Mouse (Mus musculus): ENCODE results near the gene Ice1.

The Ice1 gene

GRCm38 (mm10) chr13:70670080-70670479, 32.6 kb upstream of the Ice1 start:
- H3K9me3 ChIP-seq (ENCODE audit: low read length), result peaks cover 18% of the 10 kb centered on the region
- H3K4me3 ChIP-seq (replicated peaks; ENCODE audit: low read length), result no peak overlapping the region
- H3K27me3 ChIP-seq (ENCODE audit: insufficient read depth, low read length), result no peaks in the 10 kb centered on the region
- H3K36me3 ChIP-seq (ENCODE audit: insufficient read depth, low read length), result no peaks in the 10 kb centered on the region
- no peaks in the 10 kb centered on the region for H3K4me1 ChIP-seq (replicated peaks; ENCODE audit: low read depth, low read length)
- TF ChIP-seq POU5F1 (IDR thresholded peaks at IDR 0.05; ENCODE audit: borderline replicate concordance, low read length), result no peak
- TF ChIP-seq CTCF (conservative IDR thresholded peaks at IDR 0.05; ENCODE audit: low read length), result no peak

- 0 out of 2 replicates have a peak, but pooled peaks cover 7% of the 10 kb centered on the region for H3K9me3 ChIP-seq (ENCODE audit: low read length)
- H3K27me3 ChIP-seq (ENCODE audit: insufficient read depth, low read length), result no peaks in the 10 kb centered on the region
- TF ChIP-seq NANOG (IDR thresholded peaks at IDR 0.05; ENCODE audit: borderline replicate concordance, low read length), result no peak
- no peaks in the 10 kb centered on the region for H3K36me3 ChIP-seq (ENCODE audit: insufficient read depth, low read length)
- H3K4me3 ChIP-seq (replicated peaks; ENCODE audit: low read length), result no peak overlapping the region
- H3K4me1 ChIP-seq (replicated peaks; ENCODE audit: low read depth, low read length), result no peaks in the 10 kb centered on the region
Observed at GRCm38 (mm10) chr13:70659715-70660114, 22.3 kb upstream of the Ice1 start.

DNA sequence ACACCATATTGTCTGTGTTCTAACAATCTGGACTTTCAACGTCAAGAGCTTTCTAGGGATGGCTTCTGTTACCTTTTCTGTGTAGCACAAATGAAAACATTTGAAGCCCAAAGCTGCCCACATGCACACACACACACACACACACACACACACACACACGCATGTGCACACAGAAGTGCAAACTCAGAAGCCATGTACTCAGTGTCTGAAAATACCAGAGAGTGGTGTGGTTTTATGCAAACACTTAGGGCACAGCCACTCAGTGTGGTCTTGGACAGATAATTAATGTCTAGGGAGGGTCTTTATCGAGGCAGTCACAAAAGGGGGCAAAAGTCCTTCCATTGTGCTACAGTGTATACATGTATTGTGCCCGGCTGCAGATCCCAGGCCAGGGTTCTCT, 19.3 kb upstream of the Ice1 start:
- TF ChIP-seq CTCF (conservative IDR thresholded peaks at IDR 0.05; ENCODE audit: low read length) (no peak), POU5F1 (IDR thresholded peaks at IDR 0.05; ENCODE audit: borderline replicate concordance, low read length) (no peak), NANOG (IDR thresholded peaks at IDR 0.05; ENCODE audit: borderline replicate concordance, low read length) (no peak)
- H3K36me3 ChIP-seq (ENCODE audit: insufficient read depth, low read length), result no peaks in the 10 kb centered on the region

GRCm38 (mm10) chr13:70656329-70656728, 18.9 kb upstream of the Ice1 start:
- no peak for TF ChIP-seq NANOG (IDR thresholded peaks at IDR 0.05; ENCODE audit: borderline replicate concordance, low read length)
- Histone ChIP-seq H3K4me1 (replicated peaks; ENCODE audit: low read depth, low read length) (no peaks in the 10 kb centered on the region), H3K9me3 (ENCODE audit: low read length) (no peaks in the 10 kb centered on the region), H3K36me3 (ENCODE audit: insufficient read depth, low read length) (no peaks in the 10 kb centered on the region), H3K27me3 (ENCODE audit: insufficient read depth, low read length) (no peaks in the 10 kb centered on the region), H3K4me3 (replicated peaks; ENCODE audit: low read length) (no peak overlapping the region)

More for the DNA sequence above, 19.3 kb upstream of the Ice1 start:
- H3K4me3 ChIP-seq (replicated peaks; ENCODE audit: low read length), result no peak overlapping the region
- no peaks in the 10 kb centered on the region for H3K4me1 ChIP-seq (replicated peaks; ENCODE audit: low read depth, low read length)
- no peaks in the 10 kb centered on the region for H3K27me3 ChIP-seq (ENCODE audit: insufficient read depth, low read length)
- no peaks in the 10 kb centered on the region for H3K9me3 ChIP-seq (ENCODE audit: low read length)

DNA sequence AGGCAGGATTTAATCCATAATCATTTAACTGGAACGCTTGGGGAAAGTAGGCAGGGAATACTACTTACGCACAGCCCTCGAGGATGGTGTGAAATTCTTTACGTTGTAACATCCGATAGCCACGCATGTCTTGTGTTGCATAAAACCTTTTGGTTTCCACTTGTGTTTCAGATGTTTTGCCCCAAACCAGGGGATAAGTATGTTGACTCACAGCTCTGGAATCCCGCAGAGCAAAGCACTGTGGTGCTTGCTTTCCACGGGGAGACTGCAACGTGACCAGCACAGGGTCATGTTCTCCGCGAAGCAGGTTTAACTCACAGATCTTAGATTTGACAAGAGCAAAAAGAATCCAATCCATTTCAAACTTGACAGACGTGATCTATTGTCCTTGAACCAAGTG, 18.1 kb upstream of the Ice1 start:
- Histone ChIP-seq H3K27me3 (ENCODE audit: insufficient read depth, low read length) (no peaks in the 10 kb centered on the region), H3K9me3 (ENCODE audit: low read length) (no peaks in the 10 kb centered on the region), H3K36me3 (ENCODE audit: insufficient read depth, low read length) (no peaks in the 10 kb centered on the region), H3K4me3 (replicated peaks; ENCODE audit: low read length) (no peak overlapping the region), H3K4me1 (replicated peaks; ENCODE audit: low read depth, low read length) (peaks cover 2% of the 10 kb centered on the region; the same call in 1 of the 2 replicates)
- TF ChIP-seq NANOG (IDR thresholded peaks at IDR 0.05; ENCODE audit: borderline replicate concordance, low read length) (no peak), POU5F1 (IDR thresholded peaks at IDR 0.05; ENCODE audit: borderline replicate concordance, low read length) (no peak), CTCF (conservative IDR thresholded peaks at IDR 0.05; ENCODE audit: low read length) (no peak)

DNA sequence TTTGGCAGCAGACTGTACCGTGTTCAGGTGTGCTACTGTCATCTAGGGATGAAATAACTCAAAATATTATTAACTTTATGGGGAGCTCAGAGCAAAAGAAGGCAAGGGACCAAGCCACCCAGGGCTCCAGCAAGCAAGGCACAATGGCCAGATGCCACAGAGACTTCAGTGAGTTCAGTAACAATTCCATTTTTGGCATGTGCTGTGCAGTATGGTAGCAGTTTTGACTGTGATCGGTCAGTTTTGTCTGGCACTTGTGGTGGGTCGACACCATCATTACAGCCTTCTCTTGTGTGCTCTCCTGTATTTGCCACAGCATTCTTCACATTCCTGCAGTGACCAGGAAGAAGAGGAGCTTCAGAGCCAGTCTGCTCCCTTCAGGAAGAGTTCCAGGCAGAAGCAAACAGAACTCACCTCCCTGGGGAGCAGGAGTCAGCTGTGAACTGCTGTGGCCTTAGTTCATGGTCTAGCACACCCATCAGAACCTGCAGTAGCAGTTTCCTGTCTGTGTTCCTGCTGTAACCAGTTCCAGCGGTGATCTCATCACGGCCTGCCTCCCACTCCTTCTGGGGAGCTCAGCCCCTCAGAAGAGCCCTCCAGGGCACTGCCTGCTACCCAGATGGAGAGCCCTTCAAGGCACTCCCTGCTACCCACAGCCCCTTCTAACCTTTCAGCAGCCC, 16.8 kb upstream of the Ice1 start:
- Histone ChIP-seq H3K36me3 (ENCODE audit: insufficient read depth, low read length) (no peaks in the 10 kb centered on the region), H3K4me1 (replicated peaks; ENCODE audit: low read depth, low read length) (peaks cover 10% of the 10 kb centered on the region; the same call in 1 of the 2 replicates), H3K27me3 (ENCODE audit: insufficient read depth, low read length) (no peaks in the 10 kb centered on the region), H3K9me3 (ENCODE audit: low read length) (no peaks in the 10 kb centered on the region), H3K4me3 (replicated peaks; ENCODE audit: low read length) (no peak overlapping the region)
- no peak for TF ChIP-seq POU5F1 (IDR thresholded peaks at IDR 0.05; ENCODE audit: borderline replicate concordance, low read length)
- TF ChIP-seq CTCF (conservative IDR thresholded peaks at IDR 0.05; ENCODE audit: low read length), result no peak
- no peak for TF ChIP-seq NANOG (IDR thresholded peaks at IDR 0.05; ENCODE audit: borderline replicate concordance, low read length)

DNA sequence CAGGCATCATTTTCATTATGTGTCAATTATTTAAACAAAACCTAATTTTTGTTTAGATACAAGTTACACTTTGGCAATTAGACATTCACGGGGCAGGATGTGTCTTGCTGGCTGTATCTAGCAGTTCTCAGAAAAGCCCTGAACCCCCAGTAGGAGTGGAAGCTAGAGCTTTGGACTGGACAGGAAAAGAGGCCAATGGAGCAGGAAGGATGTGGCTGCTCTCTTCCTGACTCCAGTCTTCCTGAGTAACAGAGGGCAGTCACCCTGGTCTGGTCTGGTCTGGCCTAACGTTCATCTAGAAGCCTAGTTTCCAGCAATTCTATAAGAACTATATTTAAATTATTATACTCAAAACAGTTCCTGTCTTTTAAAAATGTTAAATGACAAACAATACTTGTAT, 16.0 kb upstream of the Ice1 start:
- Histone ChIP-seq H3K36me3 (ENCODE audit: insufficient read depth, low read length) (no peaks in the 10 kb centered on the region), H3K4me3 (replicated peaks; ENCODE audit: low read length) (no peak overlapping the region), H3K4me1 (replicated peaks; ENCODE audit: low read depth, low read length) (peaks cover 10% of the 10 kb centered on the region; the same call in 1 of the 2 replicates), H3K9me3 (ENCODE audit: low read length) (no peaks in the 10 kb centered on the region), H3K27me3 (ENCODE audit: insufficient read depth, low read length) (no peaks in the 10 kb centered on the region)
- no peak for TF ChIP-seq CTCF (conservative IDR thresholded peaks at IDR 0.05; ENCODE audit: low read length)
- TF ChIP-seq NANOG (IDR thresholded peaks at IDR 0.05; ENCODE audit: borderline replicate concordance, low read length), result no peak
- TF ChIP-seq POU5F1 (IDR thresholded peaks at IDR 0.05; ENCODE audit: borderline replicate concordance, low read length), result no peak

- Histone ChIP-seq H3K4me1 (replicated peaks; ENCODE audit: low read depth, low read length) (peaks cover 10% of the 10 kb centered on the region; the same call in 1 of the 2 replicates), H3K27me3 (ENCODE audit: insufficient read depth, low read length) (no peaks in the 10 kb centered on the region), H3K4me3 (replicated peaks; ENCODE audit: low read length) (no peak overlapping the region), H3K36me3 (ENCODE audit: insufficient read depth, low read length) (no peaks in the 10 kb centered on the region), H3K9me3 (ENCODE audit: low read length) (no peaks in the 10 kb centered on the region)
- TF ChIP-seq NANOG (IDR thresholded peaks at IDR 0.05; ENCODE audit: borderline replicate concordance, low read length) (no peak), POU5F1 (IDR thresholded peaks at IDR 0.05; ENCODE audit: borderline replicate concordance, low read length) (no peak), CTCF (conservative IDR thresholded peaks at IDR 0.05; ENCODE audit: low read length) (no peak)
Observed at GRCm38 (mm10) chr13:70650011-70650436, 12.6 kb upstream of the Ice1 start.

DNA sequence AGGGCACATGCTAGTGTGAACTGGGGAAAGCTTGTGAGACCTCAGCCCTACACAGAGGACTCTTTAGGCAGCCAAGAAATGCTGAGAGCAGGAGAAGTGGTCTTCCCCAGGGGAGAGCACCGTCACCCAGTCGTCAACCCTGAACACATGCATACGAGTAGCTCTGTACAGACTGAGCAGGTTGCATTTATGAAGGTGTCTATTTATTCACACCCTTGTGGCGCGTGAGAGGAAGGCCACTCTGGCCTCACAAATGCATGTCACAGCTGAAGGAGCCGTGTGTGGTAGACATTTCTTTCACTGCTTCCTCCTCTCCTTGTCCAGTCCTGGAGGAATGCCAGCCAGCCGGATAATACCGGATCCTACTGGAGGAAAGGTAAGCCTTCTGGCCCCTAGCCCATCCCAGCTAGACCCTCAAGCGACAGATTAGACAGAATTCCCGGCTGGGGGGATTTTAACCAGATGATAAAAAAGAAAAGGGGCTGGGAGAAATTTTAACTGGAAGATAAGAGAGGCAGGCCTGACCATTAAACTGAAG, 8.6 kb upstream of the Ice1 start:
- Histone ChIP-seq H3K9me3 (ENCODE audit: low read length) (no peaks in the 10 kb centered on the region), H3K4me3 (replicated peaks; ENCODE audit: low read length) (no peak overlapping the region), H3K4me1 (replicated peaks; ENCODE audit: low read depth, low read length) (peaks cover 10% of the 10 kb centered on the region; the same call in 1 of the 2 replicates), H3K36me3 (ENCODE audit: insufficient read depth, low read length) (no peaks in the 10 kb centered on the region), H3K27me3 (ENCODE audit: insufficient read depth, low read length) (no peaks in the 10 kb centered on the region)
- no peak for TF ChIP-seq CTCF (conservative IDR thresholded peaks at IDR 0.05; ENCODE audit: low read length)
- TF ChIP-seq POU5F1 (IDR thresholded peaks at IDR 0.05; ENCODE audit: borderline replicate concordance, low read length), result no peak
- no peak for TF ChIP-seq NANOG (IDR thresholded peaks at IDR 0.05; ENCODE audit: borderline replicate concordance, low read length)
